Mouse (Mus musculus) kidney, adult 11 months (tissue): ENCODE results near the gene Cog3.
"Not testable (repeated sequence)": the region's sequence is repeated elsewhere in the genome, so short reads cannot be mapped to it uniquely, and the experiment has no call there.

Experiments used
- DNase-seq: peaks from one replicate; pipeline ENCODE4 v3.0.0; 2022

The Cog3 gene

GRCm38 (mm10) chr14:75753991-75754817, at the start of gene Cog3:
Gene Cog3, minus strand, starts transcription at chr14:75754517.
- peak; percentile 96 for DNase-seq

- DNase-seq, result peak; percentile 76
Observed at GRCm38 (mm10) chr14:75797769-75798386, 43.6 kb upstream of the Cog3 start.

- no peak for DNase-seq
Observed at GRCm38 (mm10) chr14:75795918-75796317, 41.6 kb upstream of the Cog3 start.

- DNase-seq, result peak; percentile 45
Observed at GRCm38 (mm10) chr14:75794726-75795125, 40.4 kb upstream of the Cog3 start.

GRCm38 (mm10) chr14:75794324-75794723, 40.0 kb upstream of the Cog3 start:
- peak; percentile 70 for DNase-seq

GRCm38 (mm10) chr14:75793110-75793509, 38.8 kb upstream of the Cog3 start:
- no peak for DNase-seq

GRCm38 (mm10) chr14:75791372-75791771, 37.1 kb upstream of the Cog3 start:
- DNase-seq, result no peak

- no peak for DNase-seq
Observed at GRCm38 (mm10) chr14:75790411-75790996, 36.2 kb upstream of the Cog3 start.

- DNase-seq, result no peak
Observed at GRCm38 (mm10) chr14:75789291-75789690, 35.0 kb upstream of the Cog3 start.

GRCm38 (mm10) chr14:75787794-75788175, 33.5 kb upstream of the Cog3 start:
- DNase-seq, result no peak

- DNase-seq, result peak; percentile 98
Observed at GRCm38 (mm10) chr14:75786868-75787793, 32.8 kb upstream of the Cog3 start, which contains the start of gene Slc25a30. Gene Slc25a30, minus strand, starts transcription at chr14:75787037.

GRCm38 (mm10) chr14:75786424-75786867, 32.1 kb upstream of the Cog3 start:
- no peak for DNase-seq

GRCm38 (mm10) chr14:75779913-75780312, 25.6 kb upstream of the Cog3 start:
- DNase-seq, result no peak

GRCm38 (mm10) chr14:75776637-75777036, 22.3 kb upstream of the Cog3 start:
- peak; percentile 72 for DNase-seq

GRCm38 (mm10) chr14:75773431-75773830, 19.1 kb upstream of the Cog3 start:
- DNase-seq, result no peak

- DNase-seq, result not testable (repeated sequence)
Observed at GRCm38 (mm10) chr14:75772407-75772806, 18.1 kb upstream of the Cog3 start.

GRCm38 (mm10) chr14:75771101-75771501, 16.8 kb upstream of the Cog3 start:
- DNase-seq, result peak; percentile 55

- no peak for DNase-seq
Observed at GRCm38 (mm10) chr14:75769334-75769733, 15.0 kb upstream of the Cog3 start.

GRCm38 (mm10) chr14:75768275-75768608, 13.9 kb upstream of the Cog3 start:
- DNase-seq, result no peak

GRCm38 (mm10) chr14:75767492-75768274, 13.4 kb upstream of the Cog3 start:
- DNase-seq, result peak; percentile 71

GRCm38 (mm10) chr14:75761028-75761805, 6.9 kb upstream of the Cog3 start:
- no peak for DNase-seq
